Mouse (Mus musculus) G1E (cell line): ENCODE measurements at regions not wholly inside any gene's neighbourhood (a gene's known extent, or its start where the extent isn't known, plus 50 kb on each side); places are given as distances from the start of the nearest gene placed in this dataset.

Source experiments
- CTCF ChIP-seq: IDR thresholded peaks from 2 replicates; pipeline ENCODE4 v1.5.1; 2012; ENCODE audit warnings: low read depth, low read length, inconsistent platforms, mixed read lengths
- GATA1 ChIP-seq: IDR thresholded peaks from 2 replicates; pipeline ENCODE4 v1.6.1; 2012; ENCODE audit warnings: borderline replicate concordance, low read length, inconsistent platforms, mixed read lengths
- POLR2AphosphoS5 ChIP-seq: IDR thresholded peaks from 2 replicates; pipeline ENCODE4 v1.6.1; 2012; ENCODE audit warnings: low read depth, low read length, inconsistent platforms; ENCODE audit not compliant: insufficient replicate concordance
- TAL1 ChIP-seq: conservative IDR thresholded peaks from 2 replicates; pipeline ENCODE4 v1.6.1; 2012; ENCODE audit warnings: low read depth, low read length, inconsistent platforms, mixed read lengths

DNA sequence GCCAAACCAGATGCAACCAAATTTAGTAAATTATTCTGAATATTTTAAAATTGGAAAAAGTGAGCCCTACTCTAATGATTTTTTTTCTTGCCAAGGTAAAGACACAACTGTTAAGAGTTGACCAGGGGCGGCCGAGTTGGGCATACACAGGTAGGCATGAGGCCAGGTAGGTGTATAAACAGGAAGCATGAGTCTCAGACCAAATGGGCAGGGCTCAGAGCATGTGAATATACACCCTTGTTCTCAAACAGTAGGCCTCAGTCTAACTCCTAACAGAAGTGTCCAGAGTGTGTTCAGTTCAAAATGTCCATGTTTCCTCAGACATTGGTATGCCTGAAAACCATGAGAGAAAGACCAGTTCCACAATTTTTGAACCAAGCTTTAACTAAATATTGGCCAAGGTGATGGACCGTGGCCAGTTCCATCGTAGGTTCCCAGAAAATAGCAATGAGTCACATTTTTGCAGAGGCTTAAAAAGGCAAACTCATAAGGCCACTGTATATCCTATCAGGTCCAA is 71.0 kb downstream of the Avpr1a start:
- TF ChIP-seq CTCF (no peak), POLR2AphosphoS5 (no peak), GATA1 (no peak), TAL1 (no peak)
